Mouse (Mus musculus): Measurements from ENCODE around the gene Tsga10.

DNA sequence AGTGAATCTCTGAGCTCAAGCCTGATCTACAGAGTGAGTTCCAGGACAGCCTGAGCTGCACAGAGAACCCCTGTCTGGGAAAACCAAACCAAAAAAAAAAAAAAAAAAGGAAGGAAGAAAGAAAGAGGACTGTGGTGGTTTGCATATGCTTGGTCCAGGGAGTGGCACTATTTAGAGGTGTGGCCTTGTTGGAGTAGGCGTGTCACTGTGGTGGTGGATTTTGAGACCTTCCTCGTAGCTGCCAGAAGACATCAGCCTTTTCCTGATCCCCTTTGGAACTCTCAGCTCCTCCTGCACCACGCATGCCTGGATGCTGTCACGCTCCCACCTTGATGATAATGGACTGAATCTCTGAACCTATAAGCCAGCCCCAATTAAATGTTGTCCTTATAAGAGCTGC, 17.2 kb upstream of the Tsga10 start:
- TF ChIP-seq CHD2 (IDR thresholded peaks at IDR 0.05; ENCODE audit: low read depth, low read length) (no peak), ZC3H11A (IDR thresholded peaks at IDR 0.05; ENCODE audit: borderline replicate concordance, low read depth, low read length) (no peak), HCFC1 (IDR thresholded peaks at IDR 0.05; ENCODE audit: borderline replicate concordance, insufficient read depth, low read length) (no peak)
